Mouse (Mus musculus) MEL (cell line): ENCODE measurements at regions not wholly inside any gene's neighbourhood (a gene's known extent, or its start where the extent isn't known, plus 50 kb on each side); places are given as distances from the start of the nearest gene placed in this dataset.

Experiments used
- DNase-seq: peaks from one replicate; pipeline ENCODE4 v3.0.0; 2011; ENCODE audit warnings: low read depth, low spot score
- H3K27ac ChIP-seq: 2 replicates; pipeline ENCODE4 v1.5.1; 2012; ENCODE audit warnings: low read depth, mild to moderate bottlenecking, control low read depth, low read length, moderate library complexity; ENCODE audit not compliant: control insufficient read depth
- H3K27me3 ChIP-seq, 2 experiments: fragments of 150-350 bp in 1 of 2; sonication (generic) in 1 of 2; 2 replicates each; pipeline ENCODE4 v1.6.1; 2012; ENCODE audit warnings: low read length in 2 of 2, mild to moderate bottlenecking in 2 of 2, improper control_type of control experiment in 1 of 2, moderate library complexity in 1 of 2; ENCODE audit not compliant: insufficient read depth in 2 of 2, control insufficient read depth in 1 of 2
- H3K36me3 ChIP-seq, 2 experiments: 2 replicates each; pipeline ENCODE4 v1.6.1; 2012 to 2014; ENCODE audit warnings: low read length in 2 of 2, improper control_type of control experiment in 1 of 2, inconsistent platforms in 1 of 2, mild to moderate bottlenecking in 1 of 2; ENCODE audit not compliant: insufficient read depth in 2 of 2, control insufficient read depth in 1 of 2
- H3K4me1 ChIP-seq, 2 experiments: fragments of 150-350 bp in 1 of 2; sonication (generic) in 1 of 2; 2 replicates each; pipeline ENCODE4 v1.6.1; 2012; ENCODE audit warnings: low read length in 2 of 2, improper control_type of control experiment in 1 of 2, mild to moderate bottlenecking in 1 of 2; ENCODE audit not compliant: insufficient read depth in 2 of 2, control insufficient read depth in 1 of 2
- H3K4me3 ChIP-seq, 2 experiments: fragments of 150-350 bp in 1 of 2; sonication (generic) in 1 of 2; 2 replicates each; pipeline ENCODE4 v1.5.1; 2012; ENCODE audit warnings: low read depth in 2 of 2, low read length in 2 of 2, mild to moderate bottlenecking in 2 of 2, moderate library complexity in 2 of 2, control low read depth in 1 of 2, improper control_type of control experiment in 1 of 2; ENCODE audit not compliant: control insufficient read depth in 1 of 2, insufficient read depth in 1 of 2
- H3K79me2 ChIP-seq: 2 replicates; pipeline ENCODE4 v1.6.1; 2012; ENCODE audit warnings: mild to moderate bottlenecking, low read length, moderate library complexity; ENCODE audit not compliant: control insufficient read depth, poor library complexity, insufficient read depth
- H3K9ac ChIP-seq: 2 replicates; pipeline ENCODE4 v1.6.1; 2012; ENCODE audit warnings: low read depth, mild to moderate bottlenecking, control low read depth, low read length, moderate library complexity; ENCODE audit not compliant: control insufficient read depth, poor library complexity, severe bottlenecking
- H3K9me3 ChIP-seq: fragments of 150-350 bp; sonication (generic); replicated peaks from 2 replicates; pipeline ENCODE4 v1.6.1; 2012; ENCODE audit warnings: mild to moderate bottlenecking, low read length, improper control_type of control experiment, moderate library complexity; ENCODE audit not compliant: insufficient read depth
- CHD1 ChIP-seq: IDR thresholded peaks from 2 replicates; pipeline ENCODE4 v1.6.1; 2012; ENCODE audit warnings: low read depth, mild to moderate bottlenecking, inconsistent platforms, low read length, improper control_type of control experiment
- CTCF ChIP-seq, 3 experiments: IDR thresholded peaks in 2 of 3; conservative IDR thresholded peaks in 1 of 3; 2 replicates each; pipeline ENCODE4 v1.5.1; 2011 to 2012; ENCODE audit warnings: low read length in 3 of 3, low read depth in 2 of 3, mild to moderate bottlenecking in 2 of 3, improper control_type of control experiment in 1 of 3, inconsistent platforms in 1 of 3, mixed read lengths in 1 of 3, moderate library complexity in 1 of 3; ENCODE audit not compliant: control insufficient read depth in 1 of 3, insufficient read depth in 1 of 3, poor library complexity in 1 of 3, severe bottlenecking in 1 of 3
- EP300 ChIP-seq, 2 experiments: IDR thresholded peaks; 2 replicates each; pipeline ENCODE4 v1.6.1; 2011; ENCODE audit warnings: improper control_type of control experiment in 2 of 2, low read length in 2 of 2, low read depth in 1 of 2, mild to moderate bottlenecking in 1 of 2
- GATA1 ChIP-seq: IDR thresholded peaks from 2 replicates; pipeline ENCODE4 v1.6.1; 2011; ENCODE audit warnings: low read depth, low read length, improper control_type of control experiment
- KAT2A ChIP-seq: conservative IDR thresholded peaks from 2 replicates; pipeline ENCODE4 v1.6.1; 2012; ENCODE audit warnings: low read depth, low read length, improper control_type of control experiment, inconsistent platforms
- MAFK ChIP-seq: IDR thresholded peaks from 2 replicates; pipeline ENCODE4 v1.6.1; 2011; ENCODE audit warnings: low read depth, mild to moderate bottlenecking, low read length, improper control_type of control experiment, borderline replicate concordance
- MAX ChIP-seq: IDR thresholded peaks from 2 replicates; pipeline ENCODE4 v1.6.1; 2011; ENCODE audit warnings: low read length, improper control_type of control experiment
- MAZ ChIP-seq: IDR thresholded peaks from 2 replicates; pipeline ENCODE4 v1.6.1; 2012; ENCODE audit warnings: low read depth, mild to moderate bottlenecking, inconsistent platforms, low read length, improper control_type of control experiment
- MYB ChIP-seq: IDR thresholded peaks from 2 replicates; pipeline ENCODE4 v1.6.1; 2011; ENCODE audit warnings: mild to moderate bottlenecking, low read depth, low read length, improper control_type of control experiment
- MYC ChIP-seq: IDR thresholded peaks from 2 replicates; pipeline ENCODE4 v1.6.1; 2011; ENCODE audit warnings: low read depth, mild to moderate bottlenecking, low read length, improper control_type of control experiment, moderate library complexity
- POLR2AphosphoS2 ChIP-seq: IDR thresholded peaks from 2 replicates; pipeline ENCODE4 v1.6.1; 2011; ENCODE audit warnings: low read length, improper control_type of control experiment
- POLR2AphosphoS5 ChIP-seq: IDR thresholded peaks from 2 replicates; pipeline ENCODE4 v1.6.1; 2012; ENCODE audit warnings: low read depth, borderline replicate concordance, mild to moderate bottlenecking, inconsistent platforms, low read length, moderate library complexity, mixed read lengths
- RCOR1 ChIP-seq: IDR thresholded peaks from 2 replicates; pipeline ENCODE4 v1.6.1; 2012; ENCODE audit warnings: low read depth, mild to moderate bottlenecking, inconsistent platforms, low read length, improper control_type of control experiment
- SIN3A ChIP-seq: IDR thresholded peaks from 2 replicates; pipeline ENCODE4 v1.6.1; 2012; ENCODE audit warnings: low read length, improper control_type of control experiment, inconsistent platforms
- TBP ChIP-seq: IDR thresholded peaks from 2 replicates; pipeline ENCODE4 v1.8.0; 2011; ENCODE audit warnings: low read depth, low read length, improper control_type of control experiment
- UBTF ChIP-seq: IDR thresholded peaks from 2 replicates; pipeline ENCODE4 v1.6.1; 2012; ENCODE audit warnings: low read depth, mild to moderate bottlenecking, inconsistent platforms, low read length, improper control_type of control experiment, moderate library complexity, borderline replicate concordance; ENCODE audit not compliant: insufficient read depth
- USF1 ChIP-seq: IDR thresholded peaks from 2 replicates; pipeline ENCODE4 v1.6.1; 2014; ENCODE audit warnings: low read depth, mild to moderate bottlenecking, inconsistent platforms, low read length, improper control_type of control experiment, moderate library complexity
- USF2 ChIP-seq, 2 experiments: IDR thresholded peaks; 2 replicates each; pipeline ENCODE4 v1.6.1; 2011 to 2012; ENCODE audit warnings: improper control_type of control experiment in 2 of 2, low read length in 2 of 2, borderline replicate concordance in 1 of 2, inconsistent platforms in 1 of 2, low read depth in 1 of 2, mild to moderate bottlenecking in 1 of 2; ENCODE audit not compliant: insufficient read depth in 1 of 2
- ZKSCAN1 ChIP-seq: IDR thresholded peaks from 2 replicates; pipeline ENCODE4 v1.6.1; 2012; ENCODE audit warnings: low read depth, mild to moderate bottlenecking, inconsistent platforms, low read length, improper control_type of control experiment, moderate library complexity
- ZMIZ1 ChIP-seq: IDR thresholded peaks from 2 replicates; pipeline ENCODE4 v1.6.1; 2012; ENCODE audit warnings: low read depth, mild to moderate bottlenecking, inconsistent platforms, low read length, improper control_type of control experiment, moderate library complexity

DNA sequence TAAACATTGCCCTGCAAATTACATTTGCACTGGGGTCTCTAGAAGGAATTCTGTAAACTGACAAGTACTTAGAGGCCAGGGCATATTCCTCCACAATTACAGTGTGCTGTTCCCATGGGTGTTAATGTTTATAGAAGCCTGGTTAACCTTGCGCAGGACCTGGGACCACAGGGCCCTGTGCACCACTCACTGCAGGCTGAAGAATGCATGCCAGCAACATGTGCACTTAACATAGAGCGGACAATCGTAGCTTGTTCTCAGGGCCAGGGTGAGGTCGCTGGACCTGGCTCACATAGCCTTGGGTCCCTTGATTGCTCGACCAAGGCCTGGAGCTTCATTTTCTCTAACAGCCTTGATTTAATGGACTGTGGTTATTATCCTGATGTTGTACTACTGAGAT lies 168.8 kb downstream of the Hs3st3b1 start:
- Histone ChIP-seq H3K9ac (no peak overlapping the region), H3K4me1 (no peaks in the 10 kb centered on the region), H3K9me3 (no peaks in the 10 kb centered on the region), H3K4me3 (no peak overlapping the region), H3K36me3 (no peaks in the 10 kb centered on the region), H3K27ac (no peak overlapping the region), H3K79me2 (no peaks in the 10 kb centered on the region), H3K27me3 (no peaks in the 10 kb centered on the region)
- TF ChIP-seq EP300 (IDR thresholded peaks at IDR 0.05; ENCODE audit: low read depth in 1 of 2, low read length in 2 of 2) (no peak), ZMIZ1 (no peak), CHD1 (no peak), RCOR1 (no peak), USF1 (no peak), MAX (no peak), MAZ (no peak), MYB (no peak), USF2 (IDR thresholded peaks at IDR 0.05; ENCODE audit: borderline replicate concordance in 1 of 2, insufficient read depth in 1 of 2, low read depth in 1 of 2, low read length in 2 of 2) (no peak), UBTF (no peak), SIN3A (no peak)
- no peak for DNase-seq

DNA sequence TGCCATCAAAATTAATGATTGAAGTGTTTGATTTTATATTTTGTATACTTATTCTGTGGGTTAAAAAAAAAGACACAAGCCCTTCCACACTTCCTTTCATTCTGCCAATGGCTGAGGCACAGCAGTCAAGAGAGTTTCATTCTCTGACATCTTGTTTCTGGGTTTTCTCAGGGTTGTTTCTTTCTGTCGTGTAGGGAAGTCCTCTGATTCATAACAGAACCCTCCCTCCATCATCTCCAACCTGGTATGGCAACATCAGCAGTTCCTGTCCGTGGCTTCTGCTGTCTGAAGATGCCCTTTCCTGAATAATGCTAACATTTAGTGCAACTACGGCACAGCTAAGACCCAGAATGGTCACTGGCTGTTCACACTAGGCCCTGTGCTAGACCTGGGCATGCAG lies 167.3 kb downstream of the Hs3st3b1 start:
- Histone ChIP-seq H3K27ac (no peak overlapping the region), H3K9ac (no peak overlapping the region), H3K4me1 (no peaks in the 10 kb centered on the region), H3K79me2 (no peaks in the 10 kb centered on the region), H3K4me3 (no peak overlapping the region), H3K27me3 (no peaks in the 10 kb centered on the region), H3K9me3 (no peaks in the 10 kb centered on the region), H3K36me3 (no peaks in the 10 kb centered on the region)
- DNase-seq: no peak
- no peak for TF ChIP-seq POLR2AphosphoS5
- no peak for TF ChIP-seq TBP
- no peak for TF ChIP-seq POLR2AphosphoS2
- no peak for TF ChIP-seq KAT2A
- no peak for TF ChIP-seq USF1
- TF ChIP-seq CHD1: no peak
- no peak for TF ChIP-seq GATA1
- no peak for TF ChIP-seq MAFK
- no peak for TF ChIP-seq MYC
- no peak for TF ChIP-seq MAX
- TF ChIP-seq USF2 (IDR thresholded peaks at IDR 0.05; ENCODE audit: borderline replicate concordance in 1 of 2, insufficient read depth in 1 of 2, low read depth in 1 of 2, low read length in 2 of 2): no peak
- TF ChIP-seq CTCF (IDR thresholded peaks at IDR 0.05 in 2 of 3, conservative IDR thresholded peaks at IDR 0.05 in 1 of 3; ENCODE audit: control insufficient read depth in 1 of 3, insufficient read depth in 1 of 3, low read depth in 2 of 3, low read length in 3 of 3, poor library complexity in 1 of 3, severe bottlenecking in 1 of 3): no peak
- no peak for TF ChIP-seq ZKSCAN1
- no peak for TF ChIP-seq UBTF
